Mouse (Mus musculus) spleen, postnatal 10 days (tissue): Measurements from ENCODE around the gene Guca2b.

ENCODE experiments used
- DNase-seq, 2 experiments: peaks; one replicate each; pipeline ENCODE4 v3.0.0; 2021 to 2022; ENCODE audit warnings: low spot score in 2 of 2

The Guca2b gene

DNA sequence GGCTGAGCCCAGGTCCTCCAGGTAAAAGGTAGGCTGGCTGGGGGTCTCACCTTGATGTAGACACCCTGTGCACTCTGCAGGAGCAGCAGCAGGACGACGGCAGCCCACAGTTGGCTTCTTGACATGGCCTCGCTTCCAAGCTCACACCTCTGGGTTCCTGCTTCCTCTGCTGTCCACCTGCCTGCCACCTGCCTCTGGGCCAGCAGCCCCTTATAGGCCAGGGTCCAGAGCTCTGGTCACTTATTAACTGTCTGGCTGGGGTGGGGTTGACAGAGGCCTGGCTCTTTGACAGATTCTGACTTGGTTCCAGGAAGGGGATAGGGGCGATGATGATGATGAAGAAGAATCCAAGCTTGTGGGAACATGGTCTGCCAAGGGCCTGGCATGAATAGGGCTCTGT, at the start of gene Guca2b:
Guca2b (minus strand) TSS at position 224 of the 400 bp plus-strand sequence.
- DNase-seq, result no peak

DNA sequence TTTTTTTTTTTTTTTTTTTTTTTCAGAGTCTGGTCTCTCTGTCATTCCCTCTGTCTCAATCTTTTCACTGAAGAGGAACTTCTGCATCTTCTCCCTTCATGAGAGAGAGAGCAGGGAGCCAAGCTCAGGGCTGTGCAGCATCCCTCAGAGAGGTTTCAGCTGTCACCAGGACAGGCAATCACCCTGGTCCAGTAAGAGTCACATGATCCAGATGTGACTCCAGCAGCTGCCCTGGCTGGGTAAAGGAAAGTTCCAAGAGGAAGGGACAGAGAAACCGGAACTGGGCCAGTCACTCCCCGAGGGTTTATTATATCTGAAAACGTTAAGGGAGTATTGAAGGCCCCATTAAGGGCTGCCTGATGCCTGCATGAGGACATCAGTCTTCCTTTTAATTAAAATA, 49.0 kb upstream of the Guca2b start:
- no peak for DNase-seq

DNA sequence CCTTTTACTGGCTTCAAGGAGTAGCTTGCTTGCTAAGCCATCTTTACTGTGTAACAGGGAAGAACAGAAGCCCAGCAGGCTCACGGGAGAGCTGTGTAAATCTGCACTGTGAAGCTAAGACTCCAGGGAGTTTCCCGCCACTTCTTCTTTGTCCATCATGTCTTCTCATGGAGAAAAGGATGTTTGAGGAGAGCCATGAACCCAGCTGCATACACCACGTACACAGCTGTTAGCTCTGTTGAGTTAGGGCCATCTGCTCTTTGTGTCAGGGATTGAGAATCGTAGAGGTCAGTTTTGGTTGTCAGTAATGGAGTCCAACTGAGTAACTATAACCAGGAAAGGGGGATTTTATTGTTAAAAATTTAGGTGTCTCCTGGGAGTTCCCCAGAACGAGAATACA, 48.6 kb upstream of the Guca2b start:
- DNase-seq, result no peak

DNA sequence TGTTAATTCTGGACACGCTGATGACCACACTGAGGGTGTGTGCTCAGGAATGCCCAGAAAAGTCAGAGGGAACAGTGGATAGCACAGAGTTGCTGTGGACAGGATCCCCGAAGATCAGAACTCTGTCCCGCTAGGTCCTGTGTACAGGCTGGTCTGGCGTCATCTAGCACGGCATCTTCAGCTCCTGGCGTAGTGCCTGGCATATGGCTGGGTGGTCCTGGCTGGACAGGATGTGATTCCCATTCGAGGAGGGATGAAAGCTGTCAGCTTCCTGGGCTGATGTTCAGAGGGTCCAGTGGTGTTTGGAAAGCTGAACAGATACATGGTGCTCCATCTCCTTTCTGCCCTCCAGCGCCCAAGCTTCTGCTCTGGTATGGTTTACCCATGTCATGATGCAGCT, 45.2 kb upstream of the Guca2b start:
- DNase-seq, result no peak

DNA sequence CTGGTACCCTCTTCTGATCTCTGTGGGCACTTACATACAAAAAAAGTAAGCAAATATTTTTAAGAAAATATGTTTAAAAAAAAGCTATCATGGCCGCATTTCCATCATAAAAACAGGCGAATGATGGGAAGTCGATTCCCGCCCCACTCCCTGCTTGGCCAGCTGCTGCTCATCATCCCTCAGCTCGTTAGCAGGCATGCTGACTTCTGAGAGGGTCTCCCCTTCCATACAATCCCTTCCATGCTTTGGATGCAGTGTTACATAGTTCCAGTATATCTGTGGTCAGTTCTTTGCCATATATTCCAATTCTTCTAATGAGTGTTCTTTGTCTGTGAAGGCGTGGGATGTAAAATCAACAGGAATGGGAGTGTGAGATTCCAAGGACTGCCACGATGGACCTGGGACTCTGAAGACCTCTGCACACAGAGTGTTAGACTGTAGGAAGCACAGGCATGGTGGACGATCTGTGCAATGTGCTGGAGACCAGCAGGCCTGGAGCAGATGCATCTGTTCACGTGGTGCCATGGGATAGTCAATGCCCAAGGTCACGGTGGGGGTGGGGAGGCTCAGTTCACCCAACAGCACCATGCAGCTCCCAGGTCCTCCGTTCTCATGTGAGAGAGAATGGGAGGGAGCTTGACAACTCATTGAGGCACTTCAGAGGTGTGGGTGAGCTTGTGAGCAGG, 42.7 kb upstream of the Guca2b start:
- no peak for DNase-seq

DNA sequence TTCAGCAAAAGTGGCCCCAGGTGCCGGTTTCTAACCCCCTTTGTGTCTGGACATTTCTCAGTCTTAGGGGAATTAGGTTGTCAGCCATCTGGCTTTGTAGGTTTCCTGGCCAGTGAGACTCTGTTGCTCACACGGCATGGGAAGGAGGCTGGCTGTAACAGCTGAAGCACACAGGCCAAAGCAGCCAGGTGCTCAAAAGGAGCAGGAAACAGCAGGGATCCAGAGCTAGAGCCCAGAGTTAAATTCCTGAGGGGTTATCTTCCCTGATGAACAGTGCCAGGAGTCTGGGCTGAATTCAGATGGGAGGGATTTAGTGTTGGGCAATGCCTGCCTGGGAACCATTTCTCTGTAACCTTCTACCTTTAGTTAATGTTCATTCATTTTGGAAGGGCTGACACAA, 39.6 kb upstream of the Guca2b start:
- no peak for DNase-seq

DNA sequence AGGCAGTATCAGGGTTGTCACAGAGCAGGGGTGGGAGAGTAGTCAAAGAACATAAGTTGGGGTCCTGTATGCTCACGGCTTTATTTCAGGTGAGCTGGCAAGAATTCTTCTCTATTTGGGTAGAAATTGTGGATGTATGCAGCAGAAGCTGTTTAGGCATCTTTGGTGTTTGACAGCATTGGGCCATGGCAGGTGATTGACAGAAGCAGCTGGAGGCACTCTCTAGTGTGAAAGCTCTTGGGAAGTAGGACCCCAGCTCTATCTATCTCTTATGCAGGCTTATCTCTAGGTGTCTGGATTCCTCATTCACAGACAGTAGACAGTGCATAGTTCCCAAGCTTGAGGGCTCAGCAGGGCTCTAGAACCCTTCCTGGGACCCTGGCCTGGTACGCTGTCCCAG, 27.0 kb upstream of the Guca2b start:
- no peak for DNase-seq

DNA sequence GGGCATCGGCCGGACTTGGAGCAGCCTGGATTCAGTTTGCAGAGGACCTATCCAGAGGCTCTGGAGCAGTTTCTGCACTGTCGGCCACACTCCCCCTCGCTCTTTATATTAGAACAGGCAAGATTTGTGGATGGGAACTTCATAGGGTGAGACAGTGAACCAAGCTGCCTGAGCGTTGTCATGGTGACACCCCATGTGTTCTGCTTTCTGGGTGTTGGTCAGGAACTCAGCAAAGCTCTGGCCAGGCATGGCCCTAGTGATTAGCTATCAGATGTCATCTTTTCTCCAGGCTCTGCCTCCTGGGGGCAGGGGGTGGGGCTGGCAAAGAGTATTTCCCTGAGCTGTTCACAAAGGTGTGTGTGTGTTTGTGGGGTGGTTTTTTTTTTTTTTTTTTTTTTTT, 23.8 kb upstream of the Guca2b start:
- DNase-seq, result no peak

DNA sequence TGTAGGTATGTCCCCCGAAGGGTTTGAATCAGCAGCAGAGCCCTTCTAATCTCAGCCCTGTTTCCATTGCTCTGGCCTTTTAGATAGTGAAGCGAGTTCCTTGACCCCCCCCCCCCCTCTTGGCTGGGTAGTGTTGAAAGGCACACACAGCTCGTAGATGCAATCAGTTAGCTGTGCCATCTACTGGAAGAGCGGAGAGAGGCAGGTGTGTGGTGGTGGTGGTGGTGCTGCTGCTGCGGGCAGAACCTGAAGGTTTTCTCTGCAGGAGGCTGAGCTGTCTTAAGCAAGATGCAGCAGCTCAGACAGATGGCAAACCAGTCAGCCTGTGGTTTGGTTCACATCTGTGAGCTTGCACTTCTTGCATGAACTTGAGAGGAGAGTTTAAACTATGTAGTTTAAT, 13.9 kb upstream of the Guca2b start:
- DNase-seq, result no peak

DNA sequence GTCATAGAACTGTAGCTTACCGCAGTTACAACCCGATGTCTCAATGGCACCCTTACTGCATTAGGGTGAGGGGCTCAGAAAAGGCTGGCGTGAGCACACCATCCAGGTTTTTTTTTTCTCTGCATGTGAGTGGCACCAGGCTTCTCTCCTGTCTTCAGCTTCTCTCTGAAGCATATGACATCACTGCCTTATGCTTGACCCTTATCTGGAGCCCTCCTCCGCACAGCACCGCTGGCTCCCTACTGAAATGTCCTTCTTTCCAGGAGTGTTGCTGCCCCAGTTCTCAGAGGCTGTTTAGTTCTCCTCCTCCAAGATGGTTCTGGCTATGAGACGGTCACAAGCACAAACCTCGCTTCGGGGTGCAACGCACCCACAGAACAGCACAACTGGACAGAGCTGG, 12.4 kb upstream of the Guca2b start:
- DNase-seq, result no peak

DNA sequence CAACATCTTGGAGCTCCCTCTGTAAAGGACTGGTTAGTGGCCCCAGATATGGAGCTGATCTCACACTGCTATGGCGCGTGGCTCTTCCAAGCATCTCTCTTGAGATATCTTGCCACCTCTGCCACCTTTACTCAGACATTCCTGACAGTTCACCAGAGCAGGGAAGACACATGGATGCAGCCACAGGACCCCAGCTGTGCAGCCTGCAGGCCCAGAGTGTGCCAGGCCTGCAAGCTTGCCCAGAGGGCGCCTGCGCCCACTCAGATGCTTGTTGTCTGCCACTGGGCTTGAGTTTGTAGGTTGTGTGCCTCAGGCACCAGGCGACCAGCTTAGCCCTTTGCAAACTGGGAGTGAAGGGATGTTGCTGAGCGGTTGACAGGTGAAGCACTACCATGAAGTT, 12.0 kb upstream of the Guca2b start:
- DNase-seq, result no peak

DNA sequence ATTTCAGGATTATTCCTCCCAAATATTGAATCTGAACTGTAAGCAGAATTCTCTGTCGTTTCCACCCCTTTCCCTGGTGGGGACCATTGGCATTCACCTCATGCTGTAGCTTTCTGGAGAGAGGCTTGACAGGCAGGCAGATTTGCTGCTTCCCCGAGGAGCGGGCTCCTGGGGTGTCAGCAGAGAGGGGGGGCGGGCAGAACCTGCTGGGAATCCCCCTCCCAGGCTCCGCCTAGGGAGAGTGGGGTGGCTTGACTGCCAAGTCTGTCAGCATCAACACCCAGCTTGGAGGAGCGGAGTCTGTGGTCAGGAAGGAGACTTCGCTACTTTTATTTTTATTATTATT, 11.4 kb upstream of the Guca2b start:
- DNase-seq, result no peak

DNA sequence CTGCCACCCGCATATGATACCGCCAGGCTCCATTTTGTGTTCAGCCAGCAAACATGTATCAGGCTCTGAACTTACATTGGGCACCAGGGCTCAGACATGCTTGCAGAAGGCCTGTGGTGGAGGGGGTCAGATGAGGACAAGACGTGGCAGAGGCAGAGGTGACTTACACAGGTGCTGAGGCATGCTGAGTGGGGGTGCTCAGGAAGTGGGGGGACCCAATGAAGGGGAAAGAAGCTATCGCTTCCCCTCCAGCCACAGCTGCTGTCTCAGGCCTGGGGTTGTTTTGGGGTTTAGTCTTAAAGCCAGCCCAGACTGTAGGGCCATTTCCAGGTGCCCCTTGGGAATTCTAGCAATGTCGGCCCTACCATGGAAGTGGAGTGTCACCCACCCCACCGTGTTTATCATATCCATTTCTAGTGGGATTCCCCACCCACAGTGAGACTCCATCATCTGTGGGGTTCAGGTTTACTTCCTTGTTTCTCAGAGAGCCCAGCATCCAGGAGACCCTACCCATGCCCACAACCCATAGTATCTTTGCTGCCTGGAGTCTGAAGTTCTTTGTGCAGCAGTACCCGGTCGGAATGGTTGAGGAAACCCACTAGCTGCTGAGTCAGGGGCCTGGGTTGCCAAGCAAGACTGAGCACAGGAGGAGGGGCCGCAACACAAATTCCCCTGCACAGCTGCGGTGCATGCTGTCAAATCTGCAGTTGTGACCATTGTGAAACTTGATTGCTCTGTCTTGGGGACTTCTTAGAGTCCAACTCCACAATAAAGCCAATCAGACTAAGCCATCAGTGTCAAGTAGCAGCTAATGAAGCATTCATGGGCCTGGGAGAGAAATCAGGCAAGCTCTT, 10.8 kb upstream of the Guca2b start:
- DNase-seq, result peak in 1 of 2 experiments; percentile 62

DNA sequence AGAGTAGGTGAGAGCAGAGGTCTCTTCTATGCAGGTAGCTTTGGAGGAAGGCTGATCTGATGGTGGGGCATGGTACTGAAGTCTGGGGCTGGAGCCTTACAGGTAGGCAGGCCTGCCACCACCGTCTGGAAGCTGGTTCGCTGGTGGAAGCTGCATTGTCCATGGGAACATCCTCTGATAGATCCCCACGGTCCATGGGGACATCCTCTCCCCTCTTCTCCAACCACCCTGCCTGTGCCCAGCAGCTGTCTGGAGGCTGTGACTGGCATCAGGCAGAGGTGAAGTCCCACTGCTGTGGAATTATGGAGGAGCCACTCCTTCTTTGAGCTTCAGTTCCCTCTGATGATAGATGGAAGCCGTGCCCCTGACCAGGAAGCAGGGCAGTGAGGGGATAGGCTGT, 9.8 kb upstream of the Guca2b start:
- no peak for DNase-seq

DNA sequence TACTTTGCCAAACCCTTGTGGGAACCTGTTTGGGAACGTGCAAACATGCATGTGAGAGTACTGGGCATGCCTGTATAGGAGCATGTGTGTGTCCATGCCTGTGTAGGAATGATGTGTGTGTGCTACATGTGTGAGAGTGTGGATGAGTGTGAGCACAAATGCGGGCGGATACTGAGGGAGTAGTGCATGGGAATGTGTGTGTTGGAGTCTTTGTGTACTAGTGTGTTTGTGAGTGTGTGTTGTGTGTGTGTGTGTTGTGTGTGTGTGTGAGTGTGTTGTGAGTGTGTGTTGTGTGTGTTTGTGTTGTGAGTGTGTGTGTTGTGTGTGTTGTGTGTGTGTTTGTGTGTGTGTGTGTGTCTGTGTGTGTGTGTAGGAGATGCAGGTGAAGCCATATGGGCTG, 9.4 kb upstream of the Guca2b start:
- no peak for DNase-seq

DNA sequence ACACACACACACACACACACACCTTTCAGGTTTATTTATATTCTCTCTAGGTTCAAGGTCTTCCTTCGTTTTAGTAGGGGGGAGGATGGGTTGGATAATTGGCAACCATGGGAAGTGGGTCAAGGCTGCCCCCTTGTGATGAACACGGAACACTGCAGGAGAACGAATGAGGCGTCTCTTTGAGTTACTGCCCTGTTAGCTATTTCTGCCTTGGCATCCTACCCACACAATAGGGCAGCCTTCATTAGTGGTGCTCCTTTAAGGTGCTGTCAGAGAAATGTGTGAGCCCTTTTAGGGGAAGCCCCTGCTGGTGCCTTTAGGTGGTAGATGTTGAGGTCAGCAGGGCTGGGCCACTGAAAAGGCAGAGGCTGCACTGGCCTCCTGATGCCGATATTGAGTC, 8.7 kb upstream of the Guca2b start:
- peak in 1 of 2 experiments; percentile 33 for DNase-seq

DNA sequence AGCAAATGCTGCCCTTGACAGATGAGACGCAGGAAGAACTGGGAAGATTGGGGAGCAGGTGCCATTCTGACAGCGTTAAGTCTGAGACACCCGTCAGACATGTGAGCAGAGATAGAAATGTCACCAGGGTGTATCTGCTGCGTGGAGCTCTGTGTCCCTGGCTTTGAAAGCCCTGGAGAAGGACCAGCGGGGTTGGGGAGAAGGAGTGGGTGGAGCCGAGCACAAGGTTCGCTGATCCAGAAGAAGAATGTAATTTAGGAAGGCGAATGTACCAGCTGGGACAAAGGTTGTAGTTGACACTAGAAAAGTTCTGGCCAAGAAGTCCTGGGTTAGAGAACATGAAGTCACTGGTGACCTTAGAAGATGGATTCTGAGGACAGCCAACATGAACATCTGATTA, 7.4 kb upstream of the Guca2b start:
- no peak for DNase-seq

DNA sequence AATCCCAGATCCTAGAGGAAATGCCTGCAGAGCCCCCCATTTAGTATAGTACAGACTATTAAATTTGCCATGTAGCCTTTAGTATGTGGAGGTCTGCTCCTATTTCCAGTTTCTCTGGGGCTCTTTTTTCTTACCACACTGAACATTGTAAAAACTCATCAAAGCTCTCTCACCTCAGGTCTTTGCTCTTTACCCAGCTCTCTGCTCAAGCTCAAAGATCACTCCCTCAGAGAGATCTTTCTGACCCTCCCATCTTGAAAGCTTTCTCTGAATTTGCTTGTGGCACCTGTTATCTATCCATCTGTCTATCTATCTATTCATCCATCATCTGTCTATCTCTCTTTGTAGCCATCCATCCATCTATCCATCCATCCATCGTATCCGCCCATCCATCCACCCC, 6.4 kb upstream of the Guca2b start:
- no peak for DNase-seq

DNA sequence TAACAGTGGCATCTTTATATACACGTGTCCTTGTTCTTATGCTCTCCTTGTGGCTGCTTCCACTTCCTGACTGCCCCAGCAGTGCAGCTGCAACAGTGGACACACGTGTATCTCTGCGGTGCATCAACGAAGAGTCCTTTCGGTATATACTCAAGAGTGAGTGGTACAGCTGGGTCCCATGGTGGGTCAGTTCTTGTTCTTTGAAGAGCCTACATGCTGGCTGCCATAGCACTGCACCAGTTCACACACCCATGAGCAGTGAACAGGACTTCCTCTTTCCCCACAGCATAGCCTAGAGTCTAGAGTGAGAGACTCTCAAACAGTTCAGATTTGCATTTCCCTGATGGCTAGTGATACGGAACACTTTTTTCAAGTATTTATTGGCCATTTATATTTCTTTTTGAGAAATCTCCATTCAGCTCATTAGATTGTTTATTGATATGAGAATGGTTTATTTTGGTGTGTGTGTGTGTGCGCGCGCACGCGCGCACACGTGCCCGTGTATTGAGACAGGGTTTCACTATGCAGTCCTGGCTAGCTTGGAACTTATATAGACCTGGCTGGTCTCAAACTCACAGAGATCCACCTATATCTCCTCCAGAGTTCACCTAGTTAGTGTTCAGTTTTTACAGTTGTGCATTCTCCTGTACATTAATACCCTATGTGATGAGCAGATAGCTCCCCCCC, 4.8 kb upstream of the Guca2b start:
- DNase-seq, result peak in 1 of 2 experiments; percentile 32

DNA sequence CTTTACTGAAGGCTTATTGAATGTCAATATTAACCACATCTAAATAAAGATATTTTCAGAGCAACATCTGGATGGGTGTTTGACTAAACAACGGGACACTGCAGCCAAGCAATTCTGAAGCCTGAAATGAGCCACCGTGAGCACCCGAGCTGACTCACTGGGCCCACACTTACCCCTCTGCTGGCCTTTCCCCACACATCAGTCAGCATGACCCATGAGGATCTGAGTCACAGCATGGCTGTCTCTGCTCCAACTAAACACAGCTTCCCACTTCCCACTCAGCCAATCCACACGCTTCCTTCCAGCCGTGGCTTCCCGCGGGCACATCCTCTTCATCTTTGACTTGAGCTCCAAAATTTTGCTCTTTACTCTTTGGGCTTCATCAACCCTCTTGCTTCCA, 4.2 kb upstream of the Guca2b start:
- no peak for DNase-seq

DNA sequence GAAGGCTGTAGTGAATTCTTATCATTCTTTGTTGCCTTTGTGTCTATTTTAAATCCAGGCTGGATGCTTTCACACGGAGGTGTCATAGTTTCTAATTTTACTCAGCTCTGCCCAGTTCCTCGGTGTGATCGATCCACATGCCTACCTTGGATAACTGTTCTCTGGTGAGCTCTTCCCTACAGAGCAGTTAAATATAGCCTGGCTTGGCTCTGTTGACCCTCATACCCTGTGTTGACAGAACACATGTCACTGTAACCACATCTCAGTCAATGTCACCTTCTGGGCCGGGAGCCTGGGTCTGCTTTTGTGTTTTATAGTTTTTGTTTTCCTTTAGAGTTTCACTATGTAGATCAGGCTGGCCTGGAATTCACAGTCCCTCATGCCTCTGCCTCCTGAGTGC, 3.4 kb upstream of the Guca2b start:
- no peak for DNase-seq

DNA sequence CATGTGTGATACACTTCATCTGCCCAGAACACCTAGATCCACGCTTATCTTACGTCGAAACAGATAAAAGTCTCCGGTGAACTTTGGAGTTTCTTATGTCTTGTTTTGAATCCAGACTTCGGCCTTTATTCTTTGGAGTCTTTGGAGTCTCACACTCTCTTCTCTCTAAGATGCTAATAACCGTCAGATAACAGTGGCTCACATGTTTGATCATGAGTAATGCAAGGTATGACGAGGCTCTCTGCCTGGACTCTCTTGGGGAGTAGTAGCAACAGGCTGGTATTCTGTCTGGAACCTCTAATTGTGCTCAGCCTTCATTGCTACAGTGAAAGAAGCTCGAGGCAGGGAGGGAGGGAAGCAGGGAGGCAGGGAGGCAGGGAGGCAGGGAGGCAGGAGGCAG, 1.3 kb upstream of the Guca2b start:
- DNase-seq, result no peak

DNA sequence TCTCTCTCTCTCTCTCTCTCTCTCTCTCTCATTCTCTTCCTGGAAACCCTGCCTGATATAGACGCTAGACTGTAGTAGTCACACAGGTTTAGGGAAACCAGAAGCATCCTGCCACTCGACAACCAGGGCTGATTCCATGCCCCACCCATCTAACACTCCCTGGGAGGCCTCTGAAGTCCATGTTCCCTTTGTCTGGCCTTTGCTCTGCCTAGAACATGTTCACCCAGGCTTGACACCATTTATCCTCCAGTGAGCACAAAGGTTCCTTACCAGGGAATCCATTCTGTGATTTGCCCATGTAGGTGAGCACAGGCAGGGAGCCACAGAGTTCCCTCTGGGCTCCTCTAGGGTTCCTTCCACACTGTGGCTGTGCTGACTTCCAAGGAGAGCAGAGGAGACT, 508 bp downstream of the Guca2b start:
- DNase-seq, result no peak
